Mouse (Mus musculus): ENCODE data around the gene Mbnl1. TPM values are rescaled to one million over a fixed set of nuclear protein-coding genes. Genes with fewer than 3 reads are reported as not detected.

Mbnl1 gene
- total and polyA plus RNA-seq, 2 experiments from 2014 or later = 55.9 to 86.0 TPM

GRCm38 (mm10) chr3:60660762-60661161, 188.1 kb downstream of the Mbnl1 start:
- ATAC-seq (ENCODE audit: low FRiP score) = no peak
- no peak for TF ChIP-seq CTCF (IDR thresholded peaks at IDR 0.05)
- 94% methylated on average over 2 of the region's 2 CpGs for WGBS

More at GRCm38 (mm10) chr3:60660762-60661161, 188.1 kb downstream of the Mbnl1 start:
- no peak overlapping the region for H3K9ac ChIP-seq (replicated peaks; ENCODE audit: low read length, poor library complexity, severe bottlenecking)
- no peak for DNase-seq (ENCODE audit: low spot score)
- H3K9me3 ChIP-seq (ENCODE audit: low read length) = no peaks in the 10 kb centered on the region
- H3K4me2 ChIP-seq (ENCODE audit: low read depth, low read length, poor library complexity, severe bottlenecking) = no peak overlapping the region
- H3K27ac ChIP-seq (ENCODE audit: low read depth, low read length) = no peak overlapping the region
- no peaks in the 10 kb centered on the region for H3K4me1 ChIP-seq (ENCODE audit: insufficient read depth, low read length)
- H3K27me3 ChIP-seq (ENCODE audit: insufficient read depth, low read length) = no peaks in the 10 kb centered on the region
- no peaks in the 10 kb centered on the region for H3K36me3 ChIP-seq (ENCODE audit: insufficient read depth, low read length)
- H3K4me3 ChIP-seq (ENCODE audit: low read depth, low read length) = no peak overlapping the region
